Mouse (Mus musculus) liver, postnatal 0 days (tissue): ENCODE results near the gene Hemgn. TPM values are rescaled to one million over a fixed set of nuclear protein-coding genes. Genes with fewer than 3 reads are reported as not detected.
A peak's percentile ranks its signal among the peaks of the same experiment; 100 is the strongest.

Experiments
- ATAC-seq: fragments of 200-750 bp; cut with Nextera tagmentation; 2 replicates; pipeline ENCODE4 v1.8.0; 2017; ENCODE audit warnings: mild to moderate bottlenecking, moderate library complexity
- DNase-seq: peaks from one replicate; pipeline ENCODE4 v3.0.0-alpha.2; 2016
- H3K27ac ChIP-seq: fragments of 300-500 bp; sonication (generic); 2 replicates; pipeline ENCODE4 v1.5.1; 2014; ENCODE audit warnings: antibody characterized with exemption, moderate library complexity, mild to moderate bottlenecking, low read depth
- H3K27me3 ChIP-seq: fragments of 300-500 bp; sonication (generic); 2 replicates; pipeline ENCODE4 v1.6.1; 2014; ENCODE audit warnings: low read length, control low read depth, mixed read lengths; ENCODE audit not compliant: insufficient read depth
- H3K36me3 ChIP-seq: fragments of 300-500 bp; sonication (generic); replicated peaks from 2 replicates; pipeline ENCODE4 v1.6.1; 2014; ENCODE audit warnings: mild to moderate bottlenecking, control low read depth, low read length, moderate library complexity, mixed read lengths; ENCODE audit not compliant: insufficient read depth
- H3K4me1 ChIP-seq: fragments of 300-500 bp; sonication (generic); 2 replicates; pipeline ENCODE4 v1.6.1; 2014; ENCODE audit warnings: antibody characterized with exemption, mild to moderate bottlenecking, control low read depth; ENCODE audit not compliant: insufficient read depth
- H3K4me2 ChIP-seq: fragments of 300-500 bp; sonication (generic); 2 replicates; pipeline ENCODE4 v1.6.1; 2014; ENCODE audit warnings: low read depth, mild to moderate bottlenecking, low read length, moderate library complexity, mixed read lengths
- H3K4me3 ChIP-seq: fragments of 300-500 bp; sonication (generic); 2 replicates; pipeline ENCODE4 v1.5.1; 2014; ENCODE audit warnings: low read depth, low read length
- H3K9ac ChIP-seq: fragments of 300-500 bp; sonication (generic); replicated peaks from 2 replicates; pipeline ENCODE4 v1.6.1; 2014; ENCODE audit warnings: mild to moderate bottlenecking, moderate library complexity
- H3K9me3 ChIP-seq: fragments of 300-500 bp; sonication (generic); 2 replicates; pipeline ENCODE4 v1.6.1; 2016; ENCODE audit warnings: mild to moderate bottlenecking, control low read depth, low read length, mixed read lengths
- CTCF ChIP-seq: sonication (generic); IDR thresholded peaks from 2 replicates; pipeline ENCODE4 v1.5.1; 2016; ENCODE audit warnings: antibody characterized with exemption, low read depth
- EP300 ChIP-seq: IDR thresholded peaks from 2 replicates; pipeline ENCODE4 v1.6.1; 2016; ENCODE audit warnings: antibody characterized with exemption, low read depth, mild to moderate bottlenecking
- WGBS: fragments of 180-500 bp; shearing (Covaris S2); extraction: QIAGEN DNeasy Blood & Tissue Kit; methylation state at CpG from one replicate; pipeline ENCODE4 v1.1.7; 2014; ENCODE audit not compliant: insufficient replicate concordance; 5-methylcytosine and 5-hydroxymethylcytosine counted together
- polyA plus RNA-seq: library from polyadenylated mRNA; unstranded; fragments of >200 nt; fragmentation: Nextera tagmentation; extraction: Ambion mirVana; gene quantifications from 2 replicates; pipeline ENCODE4 v1.2.1, GENCODE M21; 2015

The Hemgn gene
- polyA plus RNA-seq, 1 experiment from 2014 or later, result 135 TPM

DNA sequence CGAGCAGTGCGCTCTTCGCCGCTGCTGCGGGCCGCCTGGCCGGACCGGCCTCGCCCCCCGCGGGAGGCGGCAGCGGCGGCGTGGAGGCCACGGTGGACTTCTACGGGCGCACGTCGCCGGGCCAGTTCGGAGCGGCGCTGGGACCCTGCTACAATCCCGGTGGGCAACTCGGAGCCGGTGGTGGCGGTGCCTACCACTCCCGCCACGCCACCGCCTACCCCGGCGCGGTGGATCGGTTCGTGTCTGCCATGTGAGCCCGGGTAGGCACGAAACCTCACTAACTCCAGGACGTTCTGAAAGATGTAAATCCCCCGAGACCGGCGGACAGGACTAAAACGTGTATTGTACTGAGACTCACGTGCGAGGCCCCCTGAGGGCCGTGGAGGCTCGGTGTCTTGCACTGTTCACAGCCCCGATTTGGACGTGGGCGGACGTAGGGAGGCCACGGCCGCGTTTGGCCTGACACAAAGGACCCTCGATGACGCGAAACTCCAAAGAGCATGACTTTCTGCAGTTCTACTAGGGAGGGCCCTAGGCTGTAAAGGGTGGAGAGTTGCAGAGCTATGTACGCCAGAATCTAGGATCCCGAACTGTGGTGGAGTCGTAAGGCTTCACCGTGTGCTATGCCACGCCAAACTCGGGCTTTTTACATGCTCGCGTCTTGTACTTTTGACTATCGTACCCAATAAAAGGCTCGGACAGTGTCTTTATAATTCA, 68.1 kb downstream of the Hemgn start:
- peaks cover 97% of the 10 kb centered on the region for H3K27me3 ChIP-seq
- no peak for ATAC-seq
- H3K9ac ChIP-seq, result no peak overlapping the region
- no peak overlapping the region for H3K27ac ChIP-seq
- DNase-seq, result no peak
- no peaks in the 10 kb centered on the region for H3K4me1 ChIP-seq
- H3K4me2 ChIP-seq, result no peak overlapping the region; the same call in 1 of the 2 replicates
- TF ChIP-seq CTCF (no peak), EP300 (no peak)
- H3K4me3 ChIP-seq, result peak overlapping the region; percentile 33; the same call in 1 of the 2 replicates
- no peaks in the 10 kb centered on the region for H3K36me3 ChIP-seq
- H3K9me3 ChIP-seq, result no peaks in the 10 kb centered on the region
- 5% methylated on average over 56 of the region's 67 CpGs for WGBS

DNA sequence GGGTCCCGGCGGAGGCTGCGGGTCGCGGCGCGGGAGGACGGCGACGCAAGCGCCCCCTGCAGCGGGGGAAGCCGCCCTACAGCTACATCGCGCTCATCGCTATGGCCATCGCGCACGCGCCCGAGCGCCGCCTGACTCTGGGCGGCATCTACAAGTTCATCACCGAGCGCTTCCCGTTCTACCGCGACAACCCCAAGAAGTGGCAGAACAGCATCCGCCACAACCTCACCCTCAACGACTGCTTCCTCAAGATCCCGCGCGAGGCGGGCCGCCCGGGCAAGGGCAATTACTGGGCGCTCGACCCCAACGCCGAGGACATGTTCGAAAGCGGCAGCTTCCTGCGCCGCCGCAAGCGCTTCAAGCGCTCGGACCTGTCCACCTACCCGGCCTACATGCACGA, 69.0 kb downstream of the Hemgn start:
- Histone ChIP-seq H3K4me3 (peak overlapping the region; percentile 33), H3K27me3 (peaks cover 98% of the 10 kb centered on the region), H3K9ac (no peak overlapping the region), H3K36me3 (no peaks in the 10 kb centered on the region), H3K4me1 (no peaks in the 10 kb centered on the region), H3K4me2 (peak overlapping the region; percentile 64), H3K9me3 (no peaks in the 10 kb centered on the region), H3K27ac (no peak overlapping the region)
- TF ChIP-seq CTCF, result no peak
- DNase-seq, result no peak
- WGBS, result 1% methylated on average over 51 of the region's 51 CpGs
- ATAC-seq, result no peak

Other genes with a start within 250 kb of the Hemgn start
- gene Xpa, start 217.2 kb downstream of the Hemgn start, polyA plus RNA-seq, result 15.3 and 16.2 TPM in 2 replicates
- gene Foxe1, start 69.9 kb downstream of the Hemgn start, polyA plus RNA-seq, result not detected in 2 replicates
- 4.2 and 6.1 TPM in 2 replicates for gene Trmo, start 24.1 kb downstream of the Hemgn start, polyA plus RNA-seq
- 184 and 188 TPM in 2 replicates for gene Anp32b, start 37.4 kb upstream of the Hemgn start, polyA plus RNA-seq
- 23.8 and 25.0 TPM in 2 replicates for gene Nans, start 75.7 kb upstream of the Hemgn start, polyA plus RNA-seq
- 14.1 and 16.2 TPM in 2 replicates for gene Trim14, start 122.6 kb upstream of the Hemgn start, polyA plus RNA-seq
- 1.7 and 2.2 TPM in 2 replicates for gene Coro2a, start 188.7 kb upstream of the Hemgn start, polyA plus RNA-seq
- gene Tbc1d2, start 236.7 kb upstream of the Hemgn start, polyA plus RNA-seq, result 0.75 and 0.83 TPM in 2 replicates